Mouse (Mus musculus) heart, embryonic 14.5 days (tissue): ENCODE data around the gene Nova2. TPM values are rescaled to one million over a fixed set of nuclear protein-coding genes. Genes with fewer than 3 reads are reported as not detected.

Source experiments
- ATAC-seq: fragments of 200-750 bp; cut with Nextera tagmentation; 2 replicates; pipeline ENCODE4 v1.8.0; 2017; ENCODE audit warnings: low read depth, moderate TSS enrichment; ENCODE audit not compliant: insufficient number of reproducible peaks, insufficient read depth, low FRiP score
- H3K27ac ChIP-seq, 2 experiments: fragments of 200-500 bp in 1 of 2; fragments of 300-500 bp in 1 of 2; sonication (generic) in 1 of 2; replicated peaks in 1 of 2; 2 replicates each; pipeline ENCODE4 v1.5.1; 2012 to 2014; ENCODE audit warnings: low read depth in 2 of 2, low read length in 2 of 2, control low read depth in 1 of 2, mild to moderate bottlenecking in 1 of 2, mixed read lengths in 1 of 2; ENCODE audit not compliant: control insufficient read depth in 1 of 2, insufficient read depth in 1 of 2
- H3K27me3 ChIP-seq: fragments of 300-500 bp; sonication (generic); 2 replicates; pipeline ENCODE4 v1.6.1; 2014; ENCODE audit warnings: mild to moderate bottlenecking, low read length, control low read depth; ENCODE audit not compliant: control insufficient read depth, insufficient read depth
- H3K36me3 ChIP-seq: fragments of 300-500 bp; sonication (generic); 2 replicates; pipeline ENCODE4 v1.6.1; 2014; ENCODE audit warnings: mild to moderate bottlenecking, control low read depth, low read length, mixed read lengths; ENCODE audit not compliant: control insufficient read depth, insufficient read depth
- H3K4me1 ChIP-seq, 2 experiments: fragments of 200-500 bp in 1 of 2; fragments of 300-500 bp in 1 of 2; sonication (generic) in 1 of 2; 2 replicates each; pipeline ENCODE4 v1.6.1; 2012 to 2014; ENCODE audit warnings: low read length in 2 of 2, control low read depth in 1 of 2, mixed read lengths in 1 of 2; ENCODE audit not compliant: control insufficient read depth in 2 of 2, insufficient read depth in 2 of 2
- H3K4me2 ChIP-seq: fragments of 300-500 bp; sonication (generic); 2 replicates; pipeline ENCODE4 v1.6.1; 2014; ENCODE audit warnings: mild to moderate bottlenecking, low read length
- H3K4me3 ChIP-seq, 2 experiments: fragments of 200-500 bp in 1 of 2; fragments of 300-500 bp in 1 of 2; sonication (generic) in 1 of 2; 2 replicates each; pipeline ENCODE4 v1.5.1; 2012 to 2014; ENCODE audit warnings: low read length in 2 of 2, mild to moderate bottlenecking in 2 of 2, control low read depth in 1 of 2, low read depth in 1 of 2, moderate library complexity in 1 of 2; ENCODE audit not compliant: control insufficient read depth in 1 of 2, insufficient read depth in 1 of 2
- H3K9ac ChIP-seq: fragments of 300-500 bp; sonication (generic); 2 replicates; pipeline ENCODE4 v1.6.1; 2014; ENCODE audit warnings: mild to moderate bottlenecking, low read length
- H3K9me3 ChIP-seq: fragments of 300-500 bp; sonication (generic); 2 replicates; pipeline ENCODE4 v1.6.1; 2016; ENCODE audit warnings: low read length, control low read depth; ENCODE audit not compliant: control insufficient read depth
- WGBS: fragments of 180-500 bp; shearing (Covaris S2); extraction: QIAGEN DNeasy Blood & Tissue Kit; methylation state at CpG from one replicate; pipeline ENCODE4 v1.1.7; 2014; 5-methylcytosine and 5-hydroxymethylcytosine counted together
- polyA plus RNA-seq: library from polyadenylated mRNA; unstranded; fragments of >200 nt; fragmentation: Nextera tagmentation; extraction: Ambion mirVana; gene quantifications from 2 replicates; pipeline ENCODE4 v1.2.1, GENCODE M21; 2014

Gene Nova2
- polyA plus RNA-seq, 1 experiment from 2014 or later = 0.57 TPM

GRCm38 (mm10) chr7:18962171-18962792 lies 36.6 kb downstream of the Nova2 start:
- H3K4me3 ChIP-seq = peak overlapping the region in 1 of 2 experiments; percentile 24; a peak in 2 of 4 replicates

GRCm38 (mm10) chr7:18962795-18963194 lies 37.1 kb downstream of the Nova2 start:
- Histone ChIP-seq H3K27me3 (peaks cover 79% of the 10 kb centered on the region), H3K4me3 (peak overlapping the region in 1 of 2 experiments; percentile 24; a peak in 2 of 4 replicates), H3K27ac (no peak overlapping the region), H3K9me3 (no peaks in the 10 kb centered on the region), H3K4me2 (peak overlapping the region; percentile 48), H3K9ac (no peak overlapping the region), H3K4me1 (peaks cover 0 to 13% of the 10 kb centered on the region in 2 experiments; a peak in 3 of 4 replicates), H3K36me3 (no peaks in the 10 kb centered on the region)
- no peak for ATAC-seq
- 2% methylated on average over 20 of the region's 20 CpGs for WGBS

More at GRCm38 (mm10) chr7:18962171-18962792, 36.6 kb downstream of the Nova2 start:
- peaks cover 0 to 13% of the 10 kb centered on the region in 2 experiments; a peak in 3 of 4 replicates for H3K4me1 ChIP-seq
- H3K9me3 ChIP-seq = no peaks in the 10 kb centered on the region
- no peaks in the 10 kb centered on the region for H3K36me3 ChIP-seq
- ATAC-seq = no peak
- no peak overlapping the region for H3K27ac ChIP-seq
- H3K27me3 ChIP-seq = peaks cover 82% of the 10 kb centered on the region
- 3% methylated on average over 17 of the region's 17 CpGs for WGBS
- H3K9ac ChIP-seq = no peak overlapping the region
- H3K4me2 ChIP-seq = peak overlapping the region; percentile 48

- Histone ChIP-seq H3K4me3 (no peak overlapping the region; a peak in 1 of 4 replicates), H3K4me1 (peaks cover 0 to 12% of the 10 kb centered on the region in 2 experiments; a peak in 3 of 4 replicates), H3K9me3 (no peaks in the 10 kb centered on the region), H3K9ac (no peak overlapping the region), H3K27ac (no peak overlapping the region), H3K4me2 (no peak overlapping the region), H3K36me3 (no peaks in the 10 kb centered on the region), H3K27me3 (peaks cover 75% of the 10 kb centered on the region)
- ATAC-seq = no peak
- WGBS = 1% methylated on average over 19 of the region's 19 CpGs
These were observed 37.7 kb downstream of the Nova2 start for GRCm38 (mm10) chr7:18963294-18963843.

- no peak overlapping the region for H3K9ac ChIP-seq
- WGBS = 67% methylated on average over 5 of the region's 5 CpGs
- H3K4me2 ChIP-seq = no peak overlapping the region
- peaks cover 58% of the 10 kb centered on the region for H3K27me3 ChIP-seq
- H3K27ac ChIP-seq = no peak overlapping the region
- H3K9me3 ChIP-seq = no peaks in the 10 kb centered on the region
- H3K36me3 ChIP-seq = no peaks in the 10 kb centered on the region
- H3K4me1 ChIP-seq = peaks cover 0 to 8% of the 10 kb centered on the region in 2 experiments; a peak in 3 of 4 replicates
- no peak overlapping the region for H3K4me3 ChIP-seq
- ATAC-seq = no peak
These were observed 39.6 kb downstream of the Nova2 start for GRCm38 (mm10) chr7:18965312-18965711.

GRCm38 (mm10) chr7:18967603-18968002 lies 41.9 kb downstream of the Nova2 start:
- Histone ChIP-seq H3K4me2 (no peak overlapping the region), H3K36me3 (no peaks in the 10 kb centered on the region), H3K9me3 (no peaks in the 10 kb centered on the region), H3K9ac (no peak overlapping the region), H3K27ac (no peak overlapping the region), H3K4me1 (peaks cover 0 to 6% of the 10 kb centered on the region in 2 experiments; a peak in 3 of 4 replicates), H3K27me3 (peaks cover 35% of the 10 kb centered on the region), H3K4me3 (no peak overlapping the region)
- ATAC-seq = no peak
- 12% methylated on average over 8 of the region's 8 CpGs for WGBS

GRCm38 (mm10) chr7:18970956-18971355 lies 45.3 kb downstream of the Nova2 start:
- no peak overlapping the region for H3K9ac ChIP-seq
- no peak overlapping the region for H3K27ac ChIP-seq
- 79% methylated on average over 3 of the region's 3 CpGs for WGBS
- H3K36me3 ChIP-seq = no peaks in the 10 kb centered on the region
- peaks cover 3% of the 10 kb centered on the region for H3K27me3 ChIP-seq
- H3K9me3 ChIP-seq = no peaks in the 10 kb centered on the region
- ATAC-seq = no peak
- no peak overlapping the region for H3K4me2 ChIP-seq
- no peaks in the 10 kb centered on the region for H3K4me1 ChIP-seq
- H3K4me3 ChIP-seq = no peak overlapping the region

GRCm38 (mm10) chr7:18978381-18978780 lies 52.7 kb downstream of the Nova2 start:
- Histone ChIP-seq H3K4me1 (no peaks in the 10 kb centered on the region), H3K27me3 (no peaks in the 10 kb centered on the region), H3K9ac (no peak overlapping the region), H3K9me3 (no peaks in the 10 kb centered on the region), H3K4me3 (no peak overlapping the region), H3K27ac (no peak overlapping the region), H3K4me2 (no peak overlapping the region), H3K36me3 (no peaks in the 10 kb centered on the region)
- 83% methylated on average over 9 of the region's 9 CpGs for WGBS
- ATAC-seq = no peak
